Mouse (Mus musculus) heart, adult 8-10 months (tissue): ENCODE measurements around the gene Mapk14. TPM values are rescaled to one million over a fixed set of nuclear protein-coding genes. Genes with fewer than 3 reads are reported as not detected.

Experiments used
- DNase-seq: peaks from one replicate; pipeline ENCODE4 v3.0.0; 2022; ENCODE audit warnings: low spot score
- total RNA-seq, 4 experiments: library from RNA; stranded (reverse); gene quantifications; 2 replicates each; pipeline ENCODE4 v1.2.4; 2022

The Mapk14 gene
- total RNA-seq, 4 experiments from 2014 or later = 48.9 to 61.5 (median 52.0) TPM

DNA sequence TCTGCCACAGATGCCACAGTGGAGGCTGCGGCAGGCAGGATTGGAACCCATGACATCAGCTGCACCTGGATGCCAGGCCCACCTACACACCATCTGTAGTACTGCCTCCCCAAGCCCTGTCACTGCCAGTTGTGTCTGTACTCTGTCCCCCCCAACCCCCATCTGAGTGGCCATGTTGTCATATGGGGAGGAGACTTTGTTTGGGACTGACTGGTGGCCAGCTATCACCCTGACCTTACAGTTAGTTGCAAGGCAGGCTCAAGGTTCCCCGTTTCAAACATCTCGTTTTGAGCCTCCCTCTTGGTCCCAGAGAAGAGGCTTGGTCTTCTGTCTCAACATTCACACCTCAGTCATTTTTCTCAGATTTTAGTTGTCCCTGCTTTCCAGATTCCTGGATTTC, 88.6 kb downstream of the Mapk14 start:
- DNase-seq = no peak

DNA sequence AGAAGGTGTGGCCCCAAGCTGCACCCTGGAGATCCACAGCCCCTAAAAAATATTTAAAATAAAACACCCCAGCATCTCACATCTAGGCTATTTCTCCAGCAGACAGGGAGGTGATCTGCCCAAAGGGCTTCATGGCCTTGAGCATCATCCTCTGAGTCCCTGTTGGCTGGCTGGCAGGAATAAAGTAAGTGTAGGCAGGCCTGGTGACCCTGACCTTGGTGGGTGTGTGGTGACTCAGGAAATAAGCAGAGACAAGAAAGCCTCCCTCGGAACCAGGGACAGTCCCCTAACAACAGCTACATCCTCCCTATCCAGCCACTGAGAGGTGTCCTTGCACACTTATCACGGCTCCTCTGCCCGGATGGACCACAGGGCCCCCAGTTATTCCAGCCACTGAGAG, 89.7 kb downstream of the Mapk14 start:
- DNase-seq = no peak

DNA sequence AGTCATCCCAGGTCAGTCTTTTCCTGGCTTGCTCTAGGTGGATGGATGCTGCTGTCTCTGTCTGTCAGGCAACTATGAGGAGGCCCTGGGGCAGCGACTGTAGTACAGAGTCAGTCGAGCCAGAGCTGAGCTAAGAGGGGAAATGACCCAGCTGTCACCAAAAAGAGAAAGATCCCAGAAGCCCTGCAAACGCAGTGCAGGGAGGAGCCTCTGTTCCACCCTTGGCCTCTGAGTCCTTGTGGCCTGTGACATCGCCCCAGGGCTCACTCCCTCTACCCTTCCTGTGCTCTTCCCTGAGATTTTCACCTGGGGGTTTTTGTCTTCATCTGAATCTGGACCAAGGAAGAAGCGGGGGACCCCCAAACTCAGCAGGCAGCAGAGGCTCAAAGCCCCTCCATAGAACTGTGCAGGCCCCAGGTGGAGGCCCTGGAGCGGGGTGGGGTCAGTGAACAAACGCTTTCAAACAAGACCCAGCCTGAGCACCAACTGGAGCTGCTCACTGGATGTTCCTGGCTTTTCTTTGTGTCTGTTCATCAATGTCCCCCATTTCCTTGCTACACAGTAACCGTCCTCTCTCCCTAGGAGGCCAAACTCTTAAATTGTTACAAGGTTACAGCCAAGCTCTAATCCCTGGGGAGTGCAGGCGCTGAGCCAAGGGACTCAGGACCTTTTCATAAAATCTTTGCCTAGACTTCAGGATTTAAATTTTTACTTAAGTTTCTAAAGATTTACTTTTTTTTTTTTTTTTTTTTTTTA, 90.3 kb downstream of the Mapk14 start:
- no peak for DNase-seq

DNA sequence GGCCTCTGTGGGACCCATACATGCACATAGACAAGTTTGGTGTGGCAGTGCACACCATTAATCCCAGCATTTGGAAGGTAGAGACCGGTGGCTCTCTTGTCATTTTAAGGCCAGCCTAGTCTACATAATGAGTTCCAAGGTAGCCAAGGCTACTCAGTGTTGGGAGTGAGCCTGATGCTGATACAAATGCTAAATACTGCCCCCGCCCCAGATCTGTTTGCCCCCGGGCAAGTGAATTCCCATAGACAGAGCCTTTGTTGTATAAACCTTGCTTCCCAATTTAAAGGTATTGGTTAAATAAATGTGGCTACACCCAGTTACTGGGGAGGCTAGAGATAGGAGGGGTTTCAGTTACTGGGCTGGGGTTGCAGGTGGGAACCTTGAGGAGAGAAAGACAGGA, 93.9 kb downstream of the Mapk14 start:
- no peak for DNase-seq

DNA sequence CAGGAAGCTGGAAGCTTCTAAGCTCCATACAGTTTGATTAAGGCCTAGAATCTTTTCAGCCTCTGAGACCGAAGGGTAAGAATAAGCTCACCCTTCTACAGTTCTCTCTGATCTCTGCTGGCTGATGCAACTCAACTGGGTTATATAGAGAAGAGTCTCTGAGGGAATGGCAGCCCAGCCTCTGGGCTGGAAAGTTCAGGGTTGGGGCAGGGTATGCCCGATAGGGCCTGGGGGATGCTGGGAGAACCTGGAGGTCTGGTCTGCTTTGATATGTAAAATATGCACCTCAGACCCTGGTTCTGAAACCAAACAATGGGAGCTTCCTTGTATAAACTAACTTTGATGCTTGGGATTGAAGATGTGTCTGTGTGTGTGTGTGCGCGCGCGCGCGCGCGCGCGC, 96.4 kb downstream of the Mapk14 start:
- no peak for DNase-seq

DNA sequence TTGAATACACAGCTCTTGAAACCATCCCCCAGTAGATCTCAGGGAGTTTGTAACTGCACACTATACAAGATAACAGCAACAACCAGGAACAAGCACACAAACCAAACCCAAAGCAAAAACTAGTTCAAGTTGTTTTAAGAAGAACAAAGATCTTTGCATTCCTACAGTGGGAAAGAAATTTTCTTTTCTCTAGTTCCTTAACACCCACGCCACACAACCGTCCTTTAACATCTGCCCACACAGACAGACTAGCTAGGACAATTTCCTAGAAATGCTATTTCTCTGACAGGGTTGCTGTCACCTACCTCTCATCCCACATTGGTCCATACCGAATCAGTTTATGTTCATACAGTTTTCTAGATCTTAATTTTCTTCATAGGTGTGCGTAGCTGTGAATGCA, 105.9 kb downstream of the Mapk14 start:
- DNase-seq = no peak

Other genes starting within 250 kb of the Mapk14 start
- 10 to 100 TPM; 31.0 to 46.7 (median 38.3) TPM for gene Fkbp5, start 173.8 kb upstream of the Mapk14 start, total RNA-seq
- not detected for gene Armc12, start 160.5 kb upstream of the Mapk14 start, total RNA-seq
- not detected for gene Clpsl2, start 141.9 kb upstream of the Mapk14 start, total RNA-seq
- gene Clps, start 130.6 kb upstream of the Mapk14 start, total RNA-seq = not detected
- gene Lhfpl5, start 115.7 kb upstream of the Mapk14 start, total RNA-seq = not detected
- 10 to 100 TPM; 30.8 to 38.3 (median 35.2) TPM for gene Srpk1, start 68.6 kb upstream of the Mapk14 start, total RNA-seq
- under 1 TPM in 2 of 4 experiments, not detected in 2; 0.37 to 0.65 TPM for gene Slc26a8, start 1.1 kb upstream of the Mapk14 start, total RNA-seq
- 1 to 10 TPM in 2 of 4 experiments, under 1 TPM in 1, not detected in 1; 0.46 to 1.5 (median 1.1) TPM for gene AC170998.1, start 34.8 kb downstream of the Mapk14 start, total RNA-seq
- under 1 TPM in 2 of 4 experiments, not detected in 2; 0.16 to 0.83 TPM for gene Mapk13, start 78.0 kb downstream of the Mapk14 start, total RNA-seq
- gene Brpf3, start 109.8 kb downstream of the Mapk14 start, total RNA-seq = 10 to 100 TPM in 3 of 4 experiments, 1 to 10 TPM in 1; 8.5 to 15.3 (median 14.6) TPM
- under 1 TPM in 2 of 4 experiments, not detected in 2; 0.05 to 0.11 TPM for gene Pnpla1, start 167.1 kb downstream of the Mapk14 start, total RNA-seq
- gene 4930539E08Rik, start 224.0 kb downstream of the Mapk14 start, total RNA-seq = under 1 TPM in 1 of 4 experiments, not detected in 3; 0.06 TPM